Comparison of ENCODE assay signal across 10 mouse cellular contexts in genomic region chr4:136878601-136879000, GRCm38 (mm10). TPM values are rescaled to one million over a fixed set of nuclear protein-coding genes. Genes with fewer than 3 reads are reported as not detected.
DNase-seq lines count a peak whose midpoint lies in the region; ATAC-seq and TF ChIP-seq lines count a peak whose summit lies in the region.
"Had no signal": no experiment of that assay in that cellular context is flagged by ENCODE, and none has a peak within 500 bp of the region (broad histone marks: within the 10 kb centered on the region; RNA-seq: fewer than 3 reads in every experiment).

No protein-coding gene starts in this region.

- WGBS in hindbrain, postnatal 0 days, result 24% methylated on average over 5 of the region's 5 CpGs
- WGBS in hindbrain, embryonic 10.5 days, result 24% methylated on average over 5 of the region's 5 CpGs
- 26% methylated on average over 5 of the region's 5 CpGs for WGBS in midbrain, embryonic 14.5 days
- 26% methylated on average over 5 of the region's 5 CpGs for WGBS in midbrain, embryonic 16.5 days
- WGBS in liver, postnatal 0 days (ENCODE audit: insufficient replicate concordance), result 20% methylated on average over 5 of the region's 5 CpGs

- no peak overlapping the region for H3K9ac ChIP-seq in hindbrain, postnatal 0 days (replicated peaks; ENCODE audit: low read length)
- H3K9ac ChIP-seq in midbrain, embryonic 14.5 days (replicated peaks; ENCODE audit: low read length), result no peak overlapping the region
- H3K9ac ChIP-seq in midbrain, embryonic 16.5 days (ENCODE audit: low read depth, low read length), result no peak overlapping the region
- H3K9ac ChIP-seq in liver, postnatal 0 days (replicated peaks), result no peak overlapping the region
- H3K9ac ChIP-seq: heart, embryonic 13.5 days had no signal

- H3K4me3 ChIP-seq in hindbrain, postnatal 0 days (ENCODE audit: low read length), result no peak overlapping the region
- H3K4me3 ChIP-seq in hindbrain, embryonic 10.5 days, result no peak overlapping the region
- H3K4me3 ChIP-seq in midbrain, embryonic 14.5 days (replicated peaks; ENCODE audit: low read depth, low read length), result no peak overlapping the region
- no peak overlapping the region for H3K4me3 ChIP-seq in midbrain, embryonic 16.5 days (ENCODE audit: low read depth, low read length)
- no peak overlapping the region for H3K4me3 ChIP-seq in liver, postnatal 0 days (ENCODE audit: low read depth, low read length)
- H3K4me3 ChIP-seq: heart, embryonic 13.5 days; megakaryocyte, embryonic 14.5 days had no signal

- H3K36me3 ChIP-seq in hindbrain, postnatal 0 days (ENCODE audit: insufficient read depth, low read length), result no peaks in the 10 kb centered on the region
- H3K36me3 ChIP-seq in hindbrain, embryonic 10.5 days, result no peaks in the 10 kb centered on the region
- H3K36me3 ChIP-seq in midbrain, embryonic 14.5 days (ENCODE audit: control insufficient read depth, insufficient read depth, low read length), result no peaks in the 10 kb centered on the region
- no peaks in the 10 kb centered on the region for H3K36me3 ChIP-seq in midbrain, embryonic 16.5 days (ENCODE audit: control insufficient read depth, insufficient read depth, low read length)
- H3K36me3 ChIP-seq in liver, postnatal 0 days (replicated peaks; ENCODE audit: insufficient read depth, low read length), result no peaks in the 10 kb centered on the region
- H3K36me3 ChIP-seq: heart, embryonic 13.5 days had no signal

- no peaks in the 10 kb centered on the region for H3K27me3 ChIP-seq in hindbrain, postnatal 0 days (ENCODE audit: insufficient read depth, low read length)
- no peaks in the 10 kb centered on the region for H3K27me3 ChIP-seq in hindbrain, embryonic 10.5 days (ENCODE audit: insufficient read depth, poor library complexity, severe bottlenecking)
- no peaks in the 10 kb centered on the region for H3K27me3 ChIP-seq in midbrain, embryonic 14.5 days (ENCODE audit: control insufficient read depth, insufficient read depth, low read length)
- H3K27me3 ChIP-seq in midbrain, embryonic 16.5 days (ENCODE audit: control insufficient read depth, insufficient read depth, low read depth, low read length), result no peaks in the 10 kb centered on the region
- H3K27me3 ChIP-seq in liver, postnatal 0 days (ENCODE audit: insufficient read depth, low read length), result no peaks in the 10 kb centered on the region

- no peak overlapping the region for H3K27ac ChIP-seq in hindbrain, postnatal 0 days
- H3K27ac ChIP-seq in hindbrain, embryonic 10.5 days, result no peak overlapping the region
- H3K27ac ChIP-seq in midbrain, embryonic 14.5 days (replicated peaks; ENCODE audit: low read depth, low read length), result no peak overlapping the region
- H3K27ac ChIP-seq in midbrain, embryonic 16.5 days (ENCODE audit: low read length), result no peak overlapping the region
- no peak overlapping the region for H3K27ac ChIP-seq in liver, postnatal 0 days (ENCODE audit: low read depth)
- H3K27ac ChIP-seq: heart, embryonic 13.5 days had no signal

- TF ChIP-seq CTCF in hindbrain, postnatal 0 days (IDR thresholded peaks at IDR 0.05; ENCODE audit: low read depth), result peak; percentile 52
- peak; percentile 39 for TF ChIP-seq CTCF in liver, postnatal 0 days (IDR thresholded peaks at IDR 0.05; ENCODE audit: low read depth)

- DNase-seq in hindbrain, postnatal 0 days (ENCODE audit: low spot score), result peak; percentile 49
- no peak for DNase-seq in hindbrain, embryonic 10.5 days (ENCODE audit: low spot score)
- DNase-seq in midbrain, embryonic 14.5 days, result peak; percentile 72
- DNase-seq in ZHBTc4 (ENCODE audit: low read depth, low spot score), result peak; percentile 51
- DNase-seq in liver, postnatal 0 days, result no peak
- no peak for DNase-seq in frontal cortex, postnatal 14 days (ENCODE audit: low spot score in 2 of 2)
- DNase-seq: adrenal gland, adult 2 months had no signal

- H3K4me2 ChIP-seq in hindbrain, postnatal 0 days (ENCODE audit: low read depth, low read length), result no peak overlapping the region
- no peak overlapping the region for H3K4me2 ChIP-seq in midbrain, embryonic 14.5 days (ENCODE audit: low read length)
- H3K4me2 ChIP-seq in midbrain, embryonic 16.5 days (ENCODE audit: low read length), result no peak overlapping the region
- no peak overlapping the region for H3K4me2 ChIP-seq in liver, postnatal 0 days (ENCODE audit: low read depth, low read length)
- H3K4me2 ChIP-seq: heart, embryonic 13.5 days had no signal

- ATAC-seq in hindbrain, postnatal 0 days, result no peak
- no peak for ATAC-seq in midbrain, embryonic 14.5 days (ENCODE audit: low FRiP score, low TSS enrichment)
- ATAC-seq in midbrain, embryonic 16.5 days, result no peak
- no peak for ATAC-seq in liver, postnatal 0 days

- no peak for TF ChIP-seq EP300 in liver, postnatal 0 days (IDR thresholded peaks at IDR 0.05; ENCODE audit: low read depth)

- H3K9me3 ChIP-seq in hindbrain, postnatal 0 days (ENCODE audit: low read length), result no peaks in the 10 kb centered on the region
- no peaks in the 10 kb centered on the region for H3K9me3 ChIP-seq in hindbrain, embryonic 10.5 days
- no peaks in the 10 kb centered on the region for H3K9me3 ChIP-seq in midbrain, embryonic 14.5 days (ENCODE audit: control insufficient read depth, low read length)
- H3K9me3 ChIP-seq in midbrain, embryonic 16.5 days (replicated peaks; ENCODE audit: control insufficient read depth, low read length, poor library complexity, severe bottlenecking), result no peaks in the 10 kb centered on the region
- H3K9me3 ChIP-seq in liver, postnatal 0 days (ENCODE audit: low read length), result no peaks in the 10 kb centered on the region
- H3K9me3 ChIP-seq: heart, embryonic 13.5 days; megakaryocyte, embryonic 14.5 days had no signal

- H3K4me1 ChIP-seq in hindbrain, postnatal 0 days (ENCODE audit: insufficient read depth, low read length), result no peaks in the 10 kb centered on the region
- no peaks in the 10 kb centered on the region for H3K4me1 ChIP-seq in hindbrain, embryonic 10.5 days (replicated peaks)
- H3K4me1 ChIP-seq in midbrain, embryonic 14.5 days (ENCODE audit: control insufficient read depth, insufficient read depth, low read length), result no peaks in the 10 kb centered on the region
- H3K4me1 ChIP-seq in midbrain, embryonic 16.5 days (ENCODE audit: control insufficient read depth, insufficient read depth, low read length), result no peaks in the 10 kb centered on the region
- H3K4me1 ChIP-seq in liver, postnatal 0 days (ENCODE audit: insufficient read depth), result no peaks in the 10 kb centered on the region
- H3K4me1 ChIP-seq: heart, embryonic 13.5 days; megakaryocyte, embryonic 14.5 days had no signal

RNA-seq across cellular contexts. Expression of gene C1qb, which starts 7.4 kb away (rescaled TPM):
- total RNA-seq in hindbrain, postnatal 0 days (2014; rRNA removed), result 65.5 and 72.0 TPM in 2 replicates
- 75.8 and 79.7 TPM in 2 replicates for polyA plus RNA-seq in hindbrain, postnatal 0 days (2015; fragmentation: Nextera tagmentation; extraction: Ambion mirVana)
- 23.4 and 38.4 TPM in 2 replicates for polyA plus RNA-seq in hindbrain, embryonic 10.5 days (2016; fragmentation: Nextera tagmentation; extraction: Ambion mirVana)
- 19.1 and 40.0 TPM in 2 replicates for polyA plus RNA-seq in midbrain, embryonic 14.5 days (2014; fragmentation: Nextera tagmentation; extraction: Ambion mirVana)
- 29.3 and 40.8 TPM in 2 replicates for polyA plus RNA-seq in midbrain, embryonic 16.5 days (2015; fragmentation: Nextera tagmentation; extraction: Ambion mirVana)
- polyA plus RNA-seq in liver, postnatal 0 days (2015; fragmentation: Nextera tagmentation; extraction: Ambion mirVana), result 196 and 200 TPM in 2 replicates

RNA-seq across cellular contexts. Expression of gene C1qc, which starts 14.3 kb away (rescaled TPM):
- 71.8 and 90.1 TPM in 2 replicates for total RNA-seq in hindbrain, postnatal 0 days (2014; rRNA removed)
- polyA plus RNA-seq in hindbrain, postnatal 0 days (2015; fragmentation: Nextera tagmentation; extraction: Ambion mirVana), result 47.1 and 48.3 TPM in 2 replicates
- 7.5 and 18.5 TPM in 2 replicates for polyA plus RNA-seq in hindbrain, embryonic 10.5 days (2016; fragmentation: Nextera tagmentation; extraction: Ambion mirVana)
- polyA plus RNA-seq in midbrain, embryonic 14.5 days (2014; fragmentation: Nextera tagmentation; extraction: Ambion mirVana), result 11.0 and 19.3 TPM in 2 replicates
- 13.9 and 20.8 TPM in 2 replicates for polyA plus RNA-seq in midbrain, embryonic 16.5 days (2015; fragmentation: Nextera tagmentation; extraction: Ambion mirVana)
- polyA plus RNA-seq in liver, postnatal 0 days (2015; fragmentation: Nextera tagmentation; extraction: Ambion mirVana), result 122 and 136 TPM in 2 replicates

RNA-seq across cellular contexts. Expression of gene C1qa, which starts 20.0 kb away (rescaled TPM):
- 49.6 and 55.4 TPM in 2 replicates for total RNA-seq in hindbrain, postnatal 0 days (2014; rRNA removed)
- 48.4 and 49.9 TPM in 2 replicates for polyA plus RNA-seq in hindbrain, postnatal 0 days (2015; fragmentation: Nextera tagmentation; extraction: Ambion mirVana)
- polyA plus RNA-seq in hindbrain, embryonic 10.5 days (2016; fragmentation: Nextera tagmentation; extraction: Ambion mirVana), result 4.8 and 10.8 TPM in 2 replicates
- 12.7 and 23.0 TPM in 2 replicates for polyA plus RNA-seq in midbrain, embryonic 14.5 days (2014; fragmentation: Nextera tagmentation; extraction: Ambion mirVana)
- polyA plus RNA-seq in midbrain, embryonic 16.5 days (2015; fragmentation: Nextera tagmentation; extraction: Ambion mirVana), result 22.9 and 26.3 TPM in 2 replicates
- 123 and 130 TPM in 2 replicates for polyA plus RNA-seq in liver, postnatal 0 days (2015; fragmentation: Nextera tagmentation; extraction: Ambion mirVana)

RNA-seq across cellular contexts. Expression of gene Ephb2, which starts 42.8 kb away (rescaled TPM):
- total RNA-seq in hindbrain, postnatal 0 days (2014; rRNA removed), result 136 and 150 TPM in 2 replicates
- 12.6 and 13.0 TPM in 2 replicates for polyA plus RNA-seq in hindbrain, postnatal 0 days (2015; fragmentation: Nextera tagmentation; extraction: Ambion mirVana)
- 13.4 and 21.5 TPM in 2 replicates for polyA plus RNA-seq in hindbrain, embryonic 10.5 days (2016; fragmentation: Nextera tagmentation; extraction: Ambion mirVana)
- 27.6 and 32.8 TPM in 2 replicates for polyA plus RNA-seq in midbrain, embryonic 14.5 days (2014; fragmentation: Nextera tagmentation; extraction: Ambion mirVana)
- polyA plus RNA-seq in midbrain, embryonic 16.5 days (2015; fragmentation: Nextera tagmentation; extraction: Ambion mirVana), result 13.1 and 17.5 TPM in 2 replicates
- polyA plus RNA-seq in liver, postnatal 0 days (2015; fragmentation: Nextera tagmentation; extraction: Ambion mirVana), result 0.08 and 0.12 TPM in 2 replicates

Comparison
In these comparisons a context has a peak if more than half of its experiments do, and no peak if none do; other contexts are left out.
1. DNase-seq: peak in hindbrain, postnatal 0 days (single experiment), midbrain, embryonic 14.5 days (single experiment) and ZHBTc4 (single experiment); none in hindbrain, embryonic 10.5 days (single experiment), liver, postnatal 0 days (single experiment) and frontal cortex, postnatal 14 days (0 of 2).